11 mouse cellular contexts compared by ENCODE assay signal in genomic region chr2:35746638-35747037, GRCm38 (mm10).
DNase-seq lines count a peak whose midpoint lies in the region; ATAC-seq lines count a peak whose summit lies in the region.
"Had no signal": no experiment of that assay in that cellular context is flagged by ENCODE, and none has a peak within 500 bp of the region (broad histone marks: within the 10 kb centered on the region; RNA-seq: fewer than 3 reads in every experiment).

No protein-coding gene starts in this region.

- no peak for DNase-seq in midbrain, embryonic 14.5 days
- peak; percentile 62 to 72 for DNase-seq in cerebellum, adult 18-20 months
- DNase-seq in embryonic facial prominence, embryonic 14.5 days (ENCODE audit: low spot score): peak; percentile 47
- no peak for DNase-seq in thymus, postnatal 25 days
- DNase-seq in ovary, postnatal 36 days (ENCODE audit: low spot score): no peak

- ATAC-seq in midbrain, embryonic 12.5 days (ENCODE audit: low FRiP score, low read depth): peak; percentile 47; the same call in 1 of the 2 replicates
- no peak for ATAC-seq in midbrain, embryonic 14.5 days (ENCODE audit: low FRiP score, low TSS enrichment)
- ATAC-seq in embryonic facial prominence, embryonic 14.5 days (ENCODE audit: low read depth): no peak
- ATAC-seq in limb, embryonic 13.5 days (ENCODE audit: low FRiP score, low read depth): no peak
- ATAC-seq in intestine, embryonic 16.5 days: no peak
- ATAC-seq: CD4-positive, CD25-positive, alpha-beta regulatory T cell, adult 4 months had no signal

- 60% methylated on average over 4 of the region's 7 CpGs for WGBS in midbrain, embryonic 12.5 days
- WGBS in midbrain, embryonic 14.5 days: 53% methylated on average over 5 of the region's 7 CpGs
- 26% methylated on average over 4 of the region's 7 CpGs for WGBS in embryonic facial prominence, embryonic 14.5 days
- 25% methylated on average over 6 of the region's 7 CpGs for WGBS in limb, embryonic 13.5 days
- WGBS in intestine, embryonic 16.5 days: 48% methylated on average over 7 of the region's 7 CpGs

- H3K4me1 ChIP-seq in midbrain, embryonic 12.5 days: peaks cover 19% of the 10 kb centered on the region
- H3K4me1 ChIP-seq in midbrain, embryonic 14.5 days (ENCODE audit: control insufficient read depth, insufficient read depth, low read length): peaks cover 9% of the 10 kb centered on the region; the same call in 1 of the 2 replicates
- H3K4me1 ChIP-seq in embryonic facial prominence, embryonic 14.5 days (ENCODE audit: control insufficient read depth, insufficient read depth, low read length): peaks cover 12% of the 10 kb centered on the region; the same call in 1 of the 2 replicates
- peaks cover 61% of the 10 kb centered on the region for H3K4me1 ChIP-seq in limb, embryonic 13.5 days
- no peaks in the 10 kb centered on the region for H3K4me1 ChIP-seq in intestine, embryonic 16.5 days (ENCODE audit: control insufficient read depth, insufficient read depth, low read length)

- no peak overlapping the region for H3K4me3 ChIP-seq in midbrain, embryonic 12.5 days
- no peak overlapping the region for H3K4me3 ChIP-seq in midbrain, embryonic 14.5 days (replicated peaks; ENCODE audit: low read depth, low read length)
- H3K4me3 ChIP-seq in embryonic facial prominence, embryonic 14.5 days (ENCODE audit: low read depth, low read length): no peak overlapping the region
- H3K4me3 ChIP-seq in limb, embryonic 13.5 days: no peak overlapping the region
- no peak overlapping the region for H3K4me3 ChIP-seq in intestine, embryonic 16.5 days (ENCODE audit: low read length)
- H3K4me3 ChIP-seq: megakaryocyte, embryonic 14.5 days had no signal

- no peaks in the 10 kb centered on the region for H3K27me3 ChIP-seq in midbrain, embryonic 12.5 days
- no peaks in the 10 kb centered on the region for H3K27me3 ChIP-seq in midbrain, embryonic 14.5 days (ENCODE audit: control insufficient read depth, insufficient read depth, low read length)
- no peaks in the 10 kb centered on the region for H3K27me3 ChIP-seq in embryonic facial prominence, embryonic 14.5 days (replicated peaks; ENCODE audit: control insufficient read depth, insufficient read depth, low read length)
- no peaks in the 10 kb centered on the region for H3K27me3 ChIP-seq in limb, embryonic 13.5 days
- no peaks in the 10 kb centered on the region for H3K27me3 ChIP-seq in intestine, embryonic 16.5 days (replicated peaks; ENCODE audit: control insufficient read depth, insufficient read depth, low read length)
- H3K27me3 ChIP-seq: megakaryocyte, embryonic 14.5 days had no signal

- H3K36me3 ChIP-seq in midbrain, embryonic 12.5 days: no peaks in the 10 kb centered on the region
- no peaks in the 10 kb centered on the region for H3K36me3 ChIP-seq in midbrain, embryonic 14.5 days (ENCODE audit: control insufficient read depth, insufficient read depth, low read length)
- H3K36me3 ChIP-seq in embryonic facial prominence, embryonic 14.5 days (ENCODE audit: control insufficient read depth, insufficient read depth, low read length): no peaks in the 10 kb centered on the region
- no peaks in the 10 kb centered on the region for H3K36me3 ChIP-seq in limb, embryonic 13.5 days
- no peaks in the 10 kb centered on the region for H3K36me3 ChIP-seq in intestine, embryonic 16.5 days (ENCODE audit: control insufficient read depth, insufficient read depth, low read length)

- no peaks in the 10 kb centered on the region for H3K9me3 ChIP-seq in midbrain, embryonic 12.5 days
- H3K9me3 ChIP-seq in midbrain, embryonic 14.5 days (ENCODE audit: control insufficient read depth, low read length): no peaks in the 10 kb centered on the region
- no peaks in the 10 kb centered on the region for H3K9me3 ChIP-seq in embryonic facial prominence, embryonic 14.5 days (ENCODE audit: control insufficient read depth, low read length)
- no peaks in the 10 kb centered on the region for H3K9me3 ChIP-seq in limb, embryonic 13.5 days
- H3K9me3 ChIP-seq in intestine, embryonic 16.5 days (ENCODE audit: control insufficient read depth, low read length): no peaks in the 10 kb centered on the region
- H3K9me3 ChIP-seq: megakaryocyte, embryonic 14.5 days had no signal

- H3K4me2 ChIP-seq in midbrain, embryonic 12.5 days (replicated peaks): no peak overlapping the region
- no peak overlapping the region for H3K4me2 ChIP-seq in midbrain, embryonic 14.5 days (ENCODE audit: low read length)
- no peak overlapping the region for H3K4me2 ChIP-seq in embryonic facial prominence, embryonic 14.5 days (ENCODE audit: low read depth, low read length)
- H3K4me2 ChIP-seq in limb, embryonic 13.5 days (replicated peaks): no peak overlapping the region
- no peak overlapping the region for H3K4me2 ChIP-seq in intestine, embryonic 16.5 days (ENCODE audit: low read depth, low read length)
- H3K4me2 ChIP-seq: heart, embryonic 11.5 days had no signal

- no peak overlapping the region for H3K9ac ChIP-seq in midbrain, embryonic 12.5 days (replicated peaks)
- no peak overlapping the region for H3K9ac ChIP-seq in midbrain, embryonic 14.5 days (replicated peaks; ENCODE audit: low read length)
- no peak overlapping the region for H3K9ac ChIP-seq in embryonic facial prominence, embryonic 14.5 days (ENCODE audit: low read depth, low read length)
- no peak overlapping the region for H3K9ac ChIP-seq in limb, embryonic 13.5 days
- no peak overlapping the region for H3K9ac ChIP-seq in intestine, embryonic 16.5 days (ENCODE audit: low read depth, low read length)

- no peak overlapping the region for H3K27ac ChIP-seq in midbrain, embryonic 12.5 days (replicated peaks)
- H3K27ac ChIP-seq in midbrain, embryonic 14.5 days (replicated peaks; ENCODE audit: low read depth, low read length): no peak overlapping the region
- H3K27ac ChIP-seq in embryonic facial prominence, embryonic 14.5 days (replicated peaks; ENCODE audit: low read depth, low read length): no peak overlapping the region
- 0 out of 2 replicates have a peak overlapping the region, but pooled peaks have one; percentile 1 for H3K27ac ChIP-seq in limb, embryonic 13.5 days
- H3K27ac ChIP-seq in intestine, embryonic 16.5 days (ENCODE audit: low read length): no peak overlapping the region

Comparison
In these comparisons a context has a peak if more than half of its experiments do, and no peak if none do; other contexts are left out.
1. DNase-seq: peak in cerebellum, adult 18-20 months (2 of 2) and embryonic facial prominence, embryonic 14.5 days (single experiment); none in midbrain, embryonic 14.5 days (single experiment), thymus, postnatal 25 days (single experiment) and ovary, postnatal 36 days (single experiment).